Mouse (Mus musculus): Measurements from ENCODE around the gene Casc3. TPM values are rescaled to one million over a fixed set of nuclear protein-coding genes. Genes with fewer than 3 reads are reported as not detected.
A peak's percentile ranks its signal among the peaks of the same experiment; 100 is the strongest.

Gene Casc3
- polyA plus RNA-seq, 1 experiment from 2014 or later, result 22.7 TPM

DNA sequence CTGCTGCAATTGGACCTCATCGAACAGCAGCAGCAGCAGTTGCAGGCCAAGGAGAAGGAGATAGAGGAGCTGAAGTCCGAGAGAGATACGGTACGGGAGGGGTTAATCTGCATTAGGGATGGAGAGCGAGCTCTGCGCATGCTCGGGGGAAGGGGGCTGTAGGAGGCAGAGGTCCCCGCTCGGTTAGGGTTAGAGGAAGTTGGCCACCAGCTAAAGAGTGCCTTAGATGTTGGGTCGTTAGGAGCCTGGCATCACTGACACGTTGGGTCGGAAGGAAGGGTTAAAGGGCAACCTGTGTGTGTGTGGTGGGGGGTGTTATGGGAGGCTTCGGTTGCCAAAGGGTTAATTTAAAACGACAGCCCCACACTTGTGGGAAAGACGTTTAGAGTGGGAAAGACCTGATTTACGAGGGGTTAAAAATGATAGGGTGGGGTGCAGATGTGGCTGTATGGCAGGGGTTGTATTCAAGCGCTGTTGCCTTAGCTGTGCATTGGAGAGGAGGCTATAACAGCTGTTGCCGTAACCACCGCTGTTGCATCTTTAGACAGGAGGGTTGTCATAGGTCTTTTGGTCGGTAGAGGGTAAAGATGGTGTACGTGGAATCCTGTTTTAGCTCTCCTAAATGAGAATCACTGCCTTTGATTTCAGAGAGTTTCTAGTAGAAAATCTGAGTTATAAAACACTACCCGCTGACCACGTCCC, 8.0 kb upstream of the Casc3 start:
- peaks cover 8% of the 10 kb centered on the region; the same call in 1 of the 2 replicates for H3K4me1 ChIP-seq (ENCODE audit: insufficient read depth, low read depth, low read length)
- peak overlapping the region; percentile 99 for H3K9ac ChIP-seq (replicated peaks; ENCODE audit: low read depth)
- WGBS, result under 1% methylated on average over 23 of the region's 23 CpGs
- peak; percentile 77 for DNase-seq (ENCODE audit: low spot score)
- TF ChIP-seq CTCF (IDR thresholded peaks at IDR 0.05) (0 out of 2 replicates have a peak, but pooled peaks have one; percentile 6), EP300 (IDR thresholded peaks at IDR 0.05) (no peak)
- H3K27me3 ChIP-seq (replicated peaks; ENCODE audit: insufficient read depth, low read length), result no peaks in the 10 kb centered on the region
- H3K27ac ChIP-seq (ENCODE audit: low read length), result peak overlapping the region; percentile 99
- peak overlapping the region; percentile 86 for H3K4me2 ChIP-seq (replicated peaks; ENCODE audit: low read depth, low read length)
- H3K4me3 ChIP-seq (ENCODE audit: low read depth, low read length), result peak overlapping the region; percentile 99
- H3K36me3 ChIP-seq (ENCODE audit: insufficient read depth, low read length), result 0 out of 2 replicates have a peak, but pooled peaks cover 10% of the 10 kb centered on the region
- H3K9me3 ChIP-seq (ENCODE audit: low read length), result no peaks in the 10 kb centered on the region
- no peak for ATAC-seq

DNA sequence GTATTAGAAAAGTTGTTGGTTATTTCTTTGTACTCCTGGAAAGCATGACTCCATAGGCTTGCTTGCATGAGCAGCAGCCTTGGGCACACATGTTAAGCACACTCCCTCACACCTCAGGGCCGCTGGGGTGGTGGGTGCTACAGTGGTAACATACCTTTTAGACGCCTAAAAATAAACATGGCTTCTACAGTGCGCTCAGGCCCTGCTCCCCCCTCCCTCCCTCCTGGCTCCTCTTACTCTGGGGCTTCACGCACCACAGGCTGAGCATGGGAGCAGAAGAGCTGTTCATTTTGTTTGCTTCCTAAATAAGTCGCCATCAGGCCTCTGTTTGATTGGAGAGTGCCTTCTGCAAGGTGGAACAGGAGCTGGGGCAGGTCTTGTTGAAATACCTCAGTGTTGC, 7.4 kb upstream of the Casc3 start:
- peak overlapping the region; percentile 99 for H3K4me3 ChIP-seq (ENCODE audit: low read depth, low read length)
- peak overlapping the region; percentile 99 for H3K9ac ChIP-seq (replicated peaks; ENCODE audit: low read depth)
- 0% methylated on average over 5 of the region's 5 CpGs for WGBS
- peak overlapping the region; percentile 99 for H3K27ac ChIP-seq (ENCODE audit: low read length)
- TF ChIP-seq CTCF (IDR thresholded peaks at IDR 0.05) (no peak), EP300 (IDR thresholded peaks at IDR 0.05) (no peak)
- peak overlapping the region; percentile 86 for H3K4me2 ChIP-seq (replicated peaks; ENCODE audit: low read depth, low read length)
- peaks cover 8% of the 10 kb centered on the region; the same call in 1 of the 2 replicates for H3K4me1 ChIP-seq (ENCODE audit: insufficient read depth, low read depth, low read length)
- H3K9me3 ChIP-seq (ENCODE audit: low read length), result no peaks in the 10 kb centered on the region
- DNase-seq (ENCODE audit: low spot score) (peak; percentile 19), ATAC-seq (no peak)
- H3K36me3 ChIP-seq (ENCODE audit: insufficient read depth, low read length), result 0 out of 2 replicates have a peak, but pooled peaks cover 13% of the 10 kb centered on the region
- H3K27me3 ChIP-seq (replicated peaks; ENCODE audit: insufficient read depth, low read length), result no peaks in the 10 kb centered on the region

DNA sequence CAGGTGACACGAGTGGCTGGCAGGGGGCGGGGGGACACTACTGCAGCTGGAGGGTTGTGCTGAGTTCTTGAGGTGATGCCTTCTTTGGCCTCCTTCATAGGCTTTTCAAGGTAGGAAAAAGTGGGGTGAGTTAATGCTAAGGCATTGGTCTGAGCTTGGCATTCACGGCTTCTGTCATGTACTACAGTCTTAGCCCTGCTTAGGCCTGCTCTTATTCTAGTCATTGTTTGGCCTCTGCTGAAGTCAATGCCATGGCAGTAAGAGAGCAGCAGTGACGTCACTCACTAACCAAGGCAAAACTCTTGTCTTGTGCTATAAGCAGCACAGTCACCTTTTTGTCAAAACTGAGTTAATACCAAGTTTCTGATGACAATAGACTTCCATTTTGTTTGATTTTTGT, 6.8 kb upstream of the Casc3 start:
- H3K27me3 ChIP-seq (replicated peaks; ENCODE audit: insufficient read depth, low read length), result no peaks in the 10 kb centered on the region
- H3K4me2 ChIP-seq (replicated peaks; ENCODE audit: low read depth, low read length), result peak overlapping the region; percentile 86
- peaks cover 8% of the 10 kb centered on the region; the same call in 1 of the 2 replicates for H3K4me1 ChIP-seq (ENCODE audit: insufficient read depth, low read depth, low read length)
- DNase-seq (ENCODE audit: low spot score), result peak; percentile 67
- 27% methylated on average over 4 of the region's 4 CpGs for WGBS
- H3K9me3 ChIP-seq (ENCODE audit: low read length), result no peaks in the 10 kb centered on the region
- H3K9ac ChIP-seq (replicated peaks; ENCODE audit: low read depth), result no peak overlapping the region
- TF ChIP-seq CTCF (IDR thresholded peaks at IDR 0.05) (no peak), EP300 (IDR thresholded peaks at IDR 0.05) (no peak)
- H3K4me3 ChIP-seq (ENCODE audit: low read depth, low read length), result peak overlapping the region; percentile 99; the same call in 1 of the 2 replicates
- ATAC-seq, result no peak
- H3K36me3 ChIP-seq (ENCODE audit: insufficient read depth, low read length), result 0 out of 2 replicates have a peak, but pooled peaks cover 13% of the 10 kb centered on the region
- peak overlapping the region; percentile 99 for H3K27ac ChIP-seq (ENCODE audit: low read length)

DNA sequence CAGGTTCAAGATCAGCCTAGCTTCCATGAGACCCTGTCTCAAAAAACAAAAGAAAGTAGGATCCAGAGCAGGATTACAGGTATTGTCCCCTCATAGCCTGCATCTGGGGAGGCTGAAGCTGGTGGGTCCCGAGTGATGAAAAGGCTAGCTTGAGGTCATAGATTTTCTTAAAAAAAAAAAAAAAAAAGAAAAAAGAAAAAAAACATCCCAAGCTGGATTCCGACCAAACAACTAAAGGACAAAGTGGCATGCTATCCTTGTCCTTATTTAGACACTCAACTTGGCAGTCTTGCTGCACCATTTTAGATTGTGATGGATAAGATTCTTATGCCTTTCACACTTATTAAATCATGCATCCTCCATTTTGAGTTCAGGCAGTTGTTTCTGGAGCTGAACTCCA, 3.7 kb downstream of the Casc3 start:
- Histone ChIP-seq H3K36me3 (ENCODE audit: insufficient read depth, low read length) (peaks cover 32% of the 10 kb centered on the region), H3K27ac (ENCODE audit: low read length) (peak overlapping the region; percentile 99; the same call in 1 of the 2 replicates), H3K27me3 (replicated peaks; ENCODE audit: insufficient read depth, low read length) (no peaks in the 10 kb centered on the region), H3K9ac (replicated peaks; ENCODE audit: low read depth) (no peak overlapping the region), H3K9me3 (ENCODE audit: low read length) (no peaks in the 10 kb centered on the region), H3K4me1 (ENCODE audit: insufficient read depth, low read depth, low read length) (peaks cover 5% of the 10 kb centered on the region; the same call in 1 of the 2 replicates), H3K4me3 (ENCODE audit: low read depth, low read length) (no peak overlapping the region), H3K4me2 (replicated peaks; ENCODE audit: low read depth, low read length) (no peak overlapping the region)
- TF ChIP-seq EP300 (IDR thresholded peaks at IDR 0.05) (no peak), CTCF (IDR thresholded peaks at IDR 0.05) (no peak)
- 60% methylated on average over 2 of the region's 2 CpGs for WGBS
- DNase-seq (ENCODE audit: low spot score) (no peak), ATAC-seq (no peak)

DNA sequence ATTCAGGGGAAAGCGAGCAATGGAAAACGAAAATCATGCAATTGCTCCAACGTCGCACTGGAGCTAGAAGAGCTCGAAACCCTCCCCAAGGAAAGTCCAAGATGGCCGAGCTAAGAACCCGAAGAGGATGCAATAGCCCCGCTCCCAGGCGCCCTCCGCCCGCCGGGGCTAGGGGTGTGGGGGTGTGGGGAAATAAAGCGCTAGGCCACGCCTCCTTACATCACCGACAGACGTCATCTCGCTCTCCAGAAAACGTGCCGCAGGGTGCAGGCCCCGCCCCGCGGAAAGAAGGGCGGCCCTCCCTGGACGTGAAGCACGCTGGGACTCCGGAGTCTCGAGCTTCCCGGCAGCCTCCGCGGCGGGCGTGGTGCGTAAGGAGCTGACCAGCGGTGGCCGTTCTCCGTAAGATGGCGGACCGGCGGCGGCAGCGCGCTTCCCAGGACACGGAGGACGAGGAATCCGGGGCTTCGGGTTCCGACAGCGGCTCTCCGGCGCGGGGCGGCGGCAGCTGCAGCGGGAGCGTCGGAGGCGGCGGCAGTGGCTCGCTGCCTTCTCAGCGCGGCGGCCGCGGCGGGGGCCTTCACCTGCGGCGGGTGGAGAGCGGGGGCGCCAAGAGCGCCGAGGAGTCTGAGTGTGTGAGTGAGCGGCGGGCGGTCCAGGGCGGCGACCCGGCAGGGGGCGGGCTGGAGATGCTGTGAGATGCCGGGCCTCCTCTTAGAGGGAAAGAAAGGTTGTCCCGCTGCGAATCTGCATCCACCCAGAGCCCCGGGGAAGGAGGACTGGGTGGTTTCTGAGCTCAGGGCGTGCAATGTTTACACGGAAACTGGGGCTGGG, 5.0 kb downstream of the Casc3 start:
- peak overlapping the region; percentile 95 for H3K9ac ChIP-seq (replicated peaks; ENCODE audit: low read depth)
- ATAC-seq (peak; percentile 98), DNase-seq (ENCODE audit: low spot score) (peak; percentile 99)
- H3K36me3 ChIP-seq (ENCODE audit: insufficient read depth, low read length), result peaks cover 22% of the 10 kb centered on the region; the same call in 1 of the 2 replicates
- TF ChIP-seq CTCF (IDR thresholded peaks at IDR 0.05) (peak; percentile 64), EP300 (IDR thresholded peaks at IDR 0.05) (no peak)
- H3K9me3 ChIP-seq (ENCODE audit: low read length), result no peaks in the 10 kb centered on the region
- H3K27ac ChIP-seq (ENCODE audit: low read length), result peak overlapping the region; percentile 99
- H3K4me1 ChIP-seq (ENCODE audit: insufficient read depth, low read depth, low read length), result peaks cover 5% of the 10 kb centered on the region; the same call in 1 of the 2 replicates
- H3K27me3 ChIP-seq (replicated peaks; ENCODE audit: insufficient read depth, low read length), result no peaks in the 10 kb centered on the region
- H3K4me3 ChIP-seq (ENCODE audit: low read depth, low read length), result peak overlapping the region; percentile 96
- H3K4me2 ChIP-seq (replicated peaks; ENCODE audit: low read depth, low read length), result peak overlapping the region; percentile 72
- WGBS, result 3% methylated on average over 55 of the region's 84 CpGs

DNA sequence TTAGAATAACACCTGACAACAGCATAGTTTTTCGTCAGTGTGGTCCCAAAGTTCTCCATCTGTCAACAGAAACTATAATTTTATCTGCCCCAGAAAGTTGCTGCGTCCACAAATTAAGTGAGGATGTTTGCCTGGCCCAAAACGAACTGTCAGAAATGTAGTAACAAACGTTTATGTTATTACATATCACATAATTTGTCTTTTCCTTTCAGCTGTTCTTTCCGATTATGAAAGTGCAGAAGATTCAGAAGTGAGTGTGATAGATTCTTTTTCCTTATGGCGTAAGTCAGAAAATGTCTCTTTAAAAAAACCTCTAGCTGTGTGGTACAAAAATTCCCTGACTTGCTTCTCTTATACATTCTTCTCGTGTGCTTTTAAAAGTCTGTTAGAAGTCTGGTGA, 6.0 kb downstream of the Casc3 start:
- peak; percentile 88 for DNase-seq (ENCODE audit: low spot score)

More for the DNA sequence above, 6.0 kb downstream of the Casc3 start:
- no peak for ATAC-seq
- Histone ChIP-seq H3K9me3 (ENCODE audit: low read length) (no peaks in the 10 kb centered on the region), H3K27ac (ENCODE audit: low read length) (peak overlapping the region; percentile 99; the same call in 1 of the 2 replicates), H3K4me3 (ENCODE audit: low read depth, low read length) (peak overlapping the region; percentile 96), H3K36me3 (ENCODE audit: insufficient read depth, low read length) (peaks cover 13% of the 10 kb centered on the region; the same call in 1 of the 2 replicates), H3K4me1 (ENCODE audit: insufficient read depth, low read depth, low read length) (peaks cover 5% of the 10 kb centered on the region; the same call in 1 of the 2 replicates), H3K27me3 (replicated peaks; ENCODE audit: insufficient read depth, low read length) (no peaks in the 10 kb centered on the region), H3K4me2 (replicated peaks; ENCODE audit: low read depth, low read length) (peak overlapping the region; percentile 72), H3K9ac (replicated peaks; ENCODE audit: low read depth) (peak overlapping the region; percentile 95)
- peak; percentile 72 for TF ChIP-seq EP300 (IDR thresholded peaks at IDR 0.05)
- TF ChIP-seq CTCF (IDR thresholded peaks at IDR 0.05), result no peak
- WGBS, result 39% methylated on average over 7 of the region's 7 CpGs

Measured in lung, postnatal 0 days (tissue).